Mouse (Mus musculus): ENCODE measurements around the gene C77080. TPM values are rescaled to one million over a fixed set of nuclear protein-coding genes. Genes with fewer than 3 reads are reported as not detected.

The C77080 gene
- total and polyA plus RNA-seq, 2 experiments = 8.9 to 60.7 TPM

- Histone ChIP-seq H3K27ac (replicated peaks; ENCODE audit: insufficient read depth, low read depth, low read length) (no peak overlapping the region), H3K27me3 (ENCODE audit: control insufficient read depth, insufficient read depth, low read length) (no peaks in the 10 kb centered on the region), H3K4me1 (ENCODE audit: control insufficient read depth, insufficient read depth, low read length) (no peaks in the 10 kb centered on the region), H3K36me3 (ENCODE audit: control insufficient read depth, insufficient read depth, low read length) (no peaks in the 10 kb centered on the region), H3K4me3 (ENCODE audit: insufficient read depth, low read depth, low read length) (no peak overlapping the region), H3K9ac (ENCODE audit: low read depth, low read length) (no peak overlapping the region), H3K79me2 (ENCODE audit: control insufficient read depth, insufficient read depth, low read length) (no peaks in the 10 kb centered on the region)
- DNase-seq (ENCODE audit: extremely low read depth, low read depth, low spot score) = no peak
- 89% methylated on average over 5 of the region's 5 CpGs for WGBS
- TF ChIP-seq CTCF (IDR thresholded peaks at IDR 0.05; ENCODE audit: low read depth, low read length) (no peak), POLR2A (IDR thresholded peaks at IDR 0.05; ENCODE audit: extremely low read depth, insufficient read depth, low read length) (no peak)
Measured at GRCm38 (mm10) chr4:129282786-129283185, 21.6 kb upstream of the C77080 start.

- H3K27me3 ChIP-seq (ENCODE audit: control insufficient read depth, insufficient read depth, low read length) = no peaks in the 10 kb centered on the region
- peak; percentile 73 for DNase-seq (ENCODE audit: extremely low read depth, low read depth, low spot score)
- TF ChIP-seq POLR2A (IDR thresholded peaks at IDR 0.05; ENCODE audit: extremely low read depth, insufficient read depth, low read length) (no peak), CTCF (IDR thresholded peaks at IDR 0.05; ENCODE audit: low read depth, low read length) (peak; percentile 100)
- H3K36me3 ChIP-seq (ENCODE audit: control insufficient read depth, insufficient read depth, low read length) = no peaks in the 10 kb centered on the region
- WGBS = 1% methylated on average over 18 of the region's 18 CpGs
- no peak overlapping the region for H3K4me3 ChIP-seq (ENCODE audit: insufficient read depth, low read depth, low read length)
- H3K9ac ChIP-seq (ENCODE audit: low read depth, low read length) = no peak overlapping the region
- H3K79me2 ChIP-seq (ENCODE audit: control insufficient read depth, insufficient read depth, low read length) = no peaks in the 10 kb centered on the region
- H3K4me1 ChIP-seq (ENCODE audit: control insufficient read depth, insufficient read depth, low read length) = peaks cover 6% of the 10 kb centered on the region
- H3K27ac ChIP-seq (replicated peaks; ENCODE audit: insufficient read depth, low read depth, low read length) = no peak overlapping the region
Measured at GRCm38 (mm10) chr4:129276453-129276865, 15.3 kb upstream of the C77080 start.

GRCm38 (mm10) chr4:129272756-129273046, 11.5 kb upstream of the C77080 start:
- DNase-seq (ENCODE audit: extremely low read depth, low read depth, low spot score) = no peak
- 32% methylated on average over 5 of the region's 5 CpGs for WGBS
- H3K27ac ChIP-seq (replicated peaks; ENCODE audit: insufficient read depth, low read depth, low read length) = no peak overlapping the region
- H3K27me3 ChIP-seq (ENCODE audit: control insufficient read depth, insufficient read depth, low read length) = no peaks in the 10 kb centered on the region
- peaks cover 6% of the 10 kb centered on the region for H3K4me1 ChIP-seq (ENCODE audit: control insufficient read depth, insufficient read depth, low read length)
- H3K9ac ChIP-seq (ENCODE audit: low read depth, low read length) = no peak overlapping the region
- H3K79me2 ChIP-seq (ENCODE audit: control insufficient read depth, insufficient read depth, low read length) = no peaks in the 10 kb centered on the region
- no peaks in the 10 kb centered on the region for H3K36me3 ChIP-seq (ENCODE audit: control insufficient read depth, insufficient read depth, low read length)
- TF ChIP-seq POLR2A (IDR thresholded peaks at IDR 0.05; ENCODE audit: extremely low read depth, insufficient read depth, low read length) (no peak), CTCF (IDR thresholded peaks at IDR 0.05; ENCODE audit: low read depth, low read length) (peak; percentile 28; the same call in 1 of the 2 replicates)
- peak overlapping the region; percentile 41; the same call in 1 of the 2 replicates for H3K4me3 ChIP-seq (ENCODE audit: insufficient read depth, low read depth, low read length)

- H3K36me3 ChIP-seq (ENCODE audit: control insufficient read depth, insufficient read depth, low read length) = no peaks in the 10 kb centered on the region
- peaks cover 6% of the 10 kb centered on the region for H3K4me1 ChIP-seq (ENCODE audit: control insufficient read depth, insufficient read depth, low read length)
- H3K4me3 ChIP-seq (ENCODE audit: insufficient read depth, low read depth, low read length) = peak overlapping the region; percentile 41
- TF ChIP-seq POLR2A (IDR thresholded peaks at IDR 0.05; ENCODE audit: extremely low read depth, insufficient read depth, low read length) = no peak
- no peak for TF ChIP-seq CTCF (IDR thresholded peaks at IDR 0.05; ENCODE audit: low read depth, low read length)
- H3K9ac ChIP-seq (ENCODE audit: low read depth, low read length) = no peak overlapping the region
- H3K27me3 ChIP-seq (ENCODE audit: control insufficient read depth, insufficient read depth, low read length) = no peaks in the 10 kb centered on the region
- H3K27ac ChIP-seq (replicated peaks; ENCODE audit: insufficient read depth, low read depth, low read length) = no peak overlapping the region; the same call in 1 of the 2 replicates
- DNase-seq (ENCODE audit: extremely low read depth, low read depth, low spot score) = peak; percentile 71
- H3K79me2 ChIP-seq (ENCODE audit: control insufficient read depth, insufficient read depth, low read length) = no peaks in the 10 kb centered on the region
- WGBS = 12% methylated on average over 15 of the region's 15 CpGs
Measured at GRCm38 (mm10) chr4:129271991-129272755, 11.0 kb upstream of the C77080 start.

GRCm38 (mm10) chr4:129268698-129269097, 7.5 kb upstream of the C77080 start:
- Histone ChIP-seq H3K27ac (replicated peaks; ENCODE audit: insufficient read depth, low read depth, low read length) (no peak overlapping the region), H3K36me3 (ENCODE audit: control insufficient read depth, insufficient read depth, low read length) (no peaks in the 10 kb centered on the region), H3K27me3 (ENCODE audit: control insufficient read depth, insufficient read depth, low read length) (no peaks in the 10 kb centered on the region), H3K4me3 (ENCODE audit: insufficient read depth, low read depth, low read length) (no peak overlapping the region), H3K9ac (ENCODE audit: low read depth, low read length) (no peak overlapping the region), H3K79me2 (ENCODE audit: control insufficient read depth, insufficient read depth, low read length) (no peaks in the 10 kb centered on the region), H3K4me1 (ENCODE audit: control insufficient read depth, insufficient read depth, low read length) (peaks cover 6% of the 10 kb centered on the region)
- TF ChIP-seq POLR2A (IDR thresholded peaks at IDR 0.05; ENCODE audit: extremely low read depth, insufficient read depth, low read length) = no peak
- no peak for TF ChIP-seq CTCF (IDR thresholded peaks at IDR 0.05; ENCODE audit: low read depth, low read length)
- DNase-seq (ENCODE audit: extremely low read depth, low read depth, low spot score) = no peak
- WGBS = 56% methylated on average over 1 of the region's 1 CpGs

GRCm38 (mm10) chr4:129266821-129267220, 5.6 kb upstream of the C77080 start:
- TF ChIP-seq CTCF (IDR thresholded peaks at IDR 0.05; ENCODE audit: low read depth, low read length) = no peak
- TF ChIP-seq POLR2A (IDR thresholded peaks at IDR 0.05; ENCODE audit: extremely low read depth, insufficient read depth, low read length) = no peak
- WGBS = 96% methylated on average over 5 of the region's 5 CpGs
- H3K79me2 ChIP-seq (ENCODE audit: control insufficient read depth, insufficient read depth, low read length) = no peaks in the 10 kb centered on the region
- no peak for DNase-seq (ENCODE audit: extremely low read depth, low read depth, low spot score)
- H3K4me3 ChIP-seq (ENCODE audit: insufficient read depth, low read depth, low read length) = no peak overlapping the region
- H3K27ac ChIP-seq (replicated peaks; ENCODE audit: insufficient read depth, low read depth, low read length) = no peak overlapping the region
- H3K36me3 ChIP-seq (ENCODE audit: control insufficient read depth, insufficient read depth, low read length) = no peaks in the 10 kb centered on the region
- no peaks in the 10 kb centered on the region for H3K27me3 ChIP-seq (ENCODE audit: control insufficient read depth, insufficient read depth, low read length)
- no peak overlapping the region for H3K9ac ChIP-seq (ENCODE audit: low read depth, low read length)
- H3K4me1 ChIP-seq (ENCODE audit: control insufficient read depth, insufficient read depth, low read length) = peaks cover 3% of the 10 kb centered on the region; the same call in 1 of the 2 replicates
